Mouse (Mus musculus): ENCODE results near the gene Efnb3. TPM values are rescaled to one million over a fixed set of nuclear protein-coding genes. Genes with fewer than 3 reads are reported as not detected.
A peak's percentile ranks its signal among the peaks of the same experiment; 100 is the strongest.

Efnb3 gene
- polyA plus RNA-seq, 1 experiment = 0.36 TPM

DNA sequence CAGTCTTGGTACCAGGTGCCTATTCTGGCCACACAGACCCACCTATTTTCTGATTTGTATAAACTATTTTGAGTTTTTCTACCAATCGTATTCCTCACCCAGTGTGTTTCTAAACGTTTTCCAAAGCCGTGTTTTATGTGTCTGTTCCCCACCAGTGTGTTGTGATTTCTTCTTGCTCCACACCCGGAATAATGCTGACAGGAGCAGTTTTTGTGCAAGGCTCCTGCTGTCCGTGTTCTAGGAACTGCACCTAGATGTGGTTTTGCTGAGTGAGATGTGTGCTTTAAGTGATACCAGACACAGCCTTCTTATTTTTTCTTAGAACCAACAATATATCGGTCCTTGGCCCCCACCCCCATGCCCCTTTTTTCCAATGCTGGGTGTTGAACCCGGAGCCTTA, 24.0 kb upstream of the Efnb3 start:
- H3ac ChIP-seq (ENCODE audit: control insufficient read depth, insufficient read length) = no peak overlapping the region
- no peaks in the 10 kb centered on the region for H3K27me3 ChIP-seq (ENCODE audit: control insufficient read depth, insufficient read depth, insufficient read length)
- H3K36me3 ChIP-seq (ENCODE audit: control insufficient read depth, insufficient read depth) = peaks cover 5% of the 10 kb centered on the region
- TF ChIP-seq E2F4 (IDR thresholded peaks at IDR 0.05; ENCODE audit: insufficient read depth) (no peak), CEBPB (IDR thresholded peaks at IDR 0.05; ENCODE audit: insufficient read depth, poor library complexity, severe bottlenecking) (no peak), TCF12 (IDR thresholded peaks at IDR 0.05; ENCODE audit: insufficient read depth, poor library complexity, severe bottlenecking) (no peak), MYOG (IDR thresholded peaks at IDR 0.05; ENCODE audit: control insufficient read depth in 1 of 3, insufficient read depth in 1 of 3, insufficient read length in 2 of 3, low read depth in 2 of 3) (no peak), TCF3 (IDR thresholded peaks at IDR 0.05; ENCODE audit: insufficient read length, low read depth) (no peak)
- H3K4me2 ChIP-seq (ENCODE audit: low read depth) = no peak overlapping the region
- H3K4me3 ChIP-seq = no peak overlapping the region
- H3K79me2 ChIP-seq (ENCODE audit: control insufficient read depth, insufficient read depth) = peaks cover 60% of the 10 kb centered on the region

DNA sequence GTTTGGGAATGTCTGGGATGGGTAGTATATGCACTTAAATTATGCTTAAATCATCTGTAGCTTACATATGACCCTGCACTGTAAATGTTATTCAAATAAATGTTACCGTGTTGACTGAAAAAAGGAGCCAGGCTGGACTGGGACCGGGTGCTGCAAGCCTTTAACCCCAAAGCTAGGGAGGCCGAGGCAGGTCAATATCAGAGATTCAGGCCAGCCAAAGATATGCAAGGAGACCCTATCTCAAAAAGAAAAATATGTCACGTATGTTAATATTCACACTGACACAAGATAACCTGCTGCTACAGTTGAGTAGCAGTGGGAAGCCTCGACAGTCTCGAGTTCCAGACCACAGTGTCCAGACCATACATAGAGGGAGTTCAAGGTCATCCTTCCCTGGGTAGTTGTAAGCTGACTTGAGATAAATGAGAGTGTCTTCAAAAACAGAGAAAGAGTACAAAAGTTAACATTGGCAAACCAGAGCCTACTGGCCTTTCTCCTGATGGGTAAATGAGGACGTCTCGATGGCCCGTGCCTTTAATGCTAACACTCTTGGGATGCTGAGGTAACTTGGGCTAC, 22.3 kb upstream of the Efnb3 start:
- Histone ChIP-seq H3ac (ENCODE audit: control insufficient read depth, insufficient read length) (no peak overlapping the region), H3K4me3 (peak overlapping the region; percentile 99), H3K36me3 (ENCODE audit: control insufficient read depth, insufficient read depth) (no peaks in the 10 kb centered on the region), H3K79me2 (ENCODE audit: control insufficient read depth, insufficient read depth) (peaks cover 75% of the 10 kb centered on the region), H3K4me2 (ENCODE audit: low read depth) (peak overlapping the region; percentile 94), H3K27me3 (ENCODE audit: control insufficient read depth, insufficient read depth, insufficient read length) (no peaks in the 10 kb centered on the region)
- no peak for TF ChIP-seq CEBPB (IDR thresholded peaks at IDR 0.05; ENCODE audit: insufficient read depth, poor library complexity, severe bottlenecking)
- no peak for TF ChIP-seq REST (IDR thresholded peaks at IDR 0.05; ENCODE audit: insufficient read depth, insufficient read length)
- no peak for TF ChIP-seq MAX (IDR thresholded peaks at IDR 0.05; ENCODE audit: low read depth)
- no peak for TF ChIP-seq MYOD1 (IDR thresholded peaks at IDR 0.05; ENCODE audit: control insufficient read depth in 1 of 3, insufficient read length in 2 of 3, low read depth in 2 of 3)
- TF ChIP-seq TCF3 (IDR thresholded peaks at IDR 0.05; ENCODE audit: insufficient read length, low read depth) = no peak
- TF ChIP-seq E2F4 (IDR thresholded peaks at IDR 0.05; ENCODE audit: insufficient read depth) = no peak
- no peak for TF ChIP-seq TCF12 (IDR thresholded peaks at IDR 0.05; ENCODE audit: insufficient read depth, poor library complexity, severe bottlenecking)
- TF ChIP-seq MYOG (IDR thresholded peaks at IDR 0.05; ENCODE audit: control insufficient read depth in 1 of 3, insufficient read depth in 1 of 3, insufficient read length in 2 of 3, low read depth in 2 of 3) = no peak
- TF ChIP-seq POLR2AphosphoS2 (IDR thresholded peaks at IDR 0.05; ENCODE audit: insufficient read length, low read depth) = no peak
- TF ChIP-seq POLR2A (IDR thresholded peaks at IDR 0.05; ENCODE audit: insufficient read length, low read depth) = no peak
- TF ChIP-seq USF1 (IDR thresholded peaks at IDR 0.05; ENCODE audit: low read depth) = no peak
- TF ChIP-seq SRF (IDR thresholded peaks at IDR 0.05; ENCODE audit: control insufficient read depth, insufficient read length, low read depth) = no peak

DNA sequence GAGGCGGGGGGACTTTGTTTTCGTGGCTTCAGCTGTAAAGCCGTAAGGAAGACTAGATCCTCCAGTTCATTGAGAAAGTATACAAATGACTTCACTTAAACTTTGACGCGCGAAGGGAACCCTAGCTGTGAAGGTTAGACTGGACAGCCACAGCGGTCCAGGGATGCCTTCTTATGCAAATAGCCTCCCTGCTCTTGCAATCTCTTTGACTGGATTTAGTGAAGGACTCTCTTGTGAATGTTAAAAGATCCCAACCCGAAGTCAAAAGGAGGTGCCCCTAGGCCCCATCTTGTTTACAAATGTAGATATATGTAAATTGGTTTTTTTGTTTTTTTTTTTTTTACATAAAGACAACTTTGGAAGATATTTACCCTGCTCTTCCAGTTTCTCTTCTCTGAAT, 21.8 kb upstream of the Efnb3 start:
- H3K27me3 ChIP-seq (ENCODE audit: control insufficient read depth, insufficient read depth, insufficient read length) = no peaks in the 10 kb centered on the region
- H3K79me2 ChIP-seq (ENCODE audit: control insufficient read depth, insufficient read depth) = peaks cover 80% of the 10 kb centered on the region
- TF ChIP-seq MAX (IDR thresholded peaks at IDR 0.05; ENCODE audit: low read depth) (no peak), MYOG (IDR thresholded peaks at IDR 0.05; ENCODE audit: control insufficient read depth in 1 of 3, insufficient read depth in 1 of 3, insufficient read length in 2 of 3, low read depth in 2 of 3) (no peak), USF1 (IDR thresholded peaks at IDR 0.05; ENCODE audit: low read depth) (no peak), REST (IDR thresholded peaks at IDR 0.05; ENCODE audit: insufficient read depth, insufficient read length) (no peak), CEBPB (IDR thresholded peaks at IDR 0.05; ENCODE audit: insufficient read depth, poor library complexity, severe bottlenecking) (no peak), MYOD1 (IDR thresholded peaks at IDR 0.05; ENCODE audit: control insufficient read depth in 1 of 3, insufficient read length in 2 of 3, low read depth in 2 of 3) (no peak), TCF3 (IDR thresholded peaks at IDR 0.05; ENCODE audit: insufficient read length, low read depth) (no peak), POLR2AphosphoS2 (IDR thresholded peaks at IDR 0.05; ENCODE audit: insufficient read length, low read depth) (no peak), E2F4 (IDR thresholded peaks at IDR 0.05; ENCODE audit: insufficient read depth) (no peak), TCF12 (IDR thresholded peaks at IDR 0.05; ENCODE audit: insufficient read depth, poor library complexity, severe bottlenecking) (no peak), POLR2A (IDR thresholded peaks at IDR 0.05; ENCODE audit: insufficient read length, low read depth) (no peak), SRF (IDR thresholded peaks at IDR 0.05; ENCODE audit: control insufficient read depth, insufficient read length, low read depth) (no peak)
- no peak overlapping the region for H3ac ChIP-seq (ENCODE audit: control insufficient read depth, insufficient read length)
- H3K36me3 ChIP-seq (ENCODE audit: control insufficient read depth, insufficient read depth) = no peaks in the 10 kb centered on the region
- peak overlapping the region; percentile 94 for H3K4me2 ChIP-seq (ENCODE audit: low read depth)
- peak overlapping the region; percentile 99 for H3K4me3 ChIP-seq

DNA sequence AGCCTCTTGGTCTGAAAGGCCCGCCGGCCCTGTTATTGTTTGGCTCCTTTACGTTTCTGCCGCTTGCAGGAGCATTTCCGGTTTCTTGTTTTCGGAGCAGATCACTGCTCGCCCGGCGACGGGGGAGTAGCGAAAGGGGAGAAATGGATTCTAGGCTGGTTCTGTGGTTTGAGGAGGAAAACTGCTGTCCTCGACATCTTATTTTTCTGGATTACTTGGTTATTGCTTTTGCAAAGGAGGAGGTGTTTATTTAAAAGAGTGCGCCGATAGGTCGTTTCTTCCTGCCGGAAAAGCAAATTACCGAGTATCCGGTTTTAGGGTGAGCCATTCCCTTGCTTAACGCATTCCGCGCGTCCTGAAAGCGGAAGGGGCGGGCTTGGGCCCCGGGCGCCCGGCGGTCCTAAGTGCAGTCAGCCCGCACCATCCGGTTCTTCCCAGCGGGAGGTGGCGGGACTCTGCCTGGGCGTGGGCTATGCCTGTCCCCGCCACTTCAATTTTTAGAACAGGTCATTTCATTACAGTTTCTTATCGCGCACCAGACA, 21.2 kb upstream of the Efnb3 start:
- Histone ChIP-seq H3K27me3 (ENCODE audit: control insufficient read depth, insufficient read depth, insufficient read length) (no peaks in the 10 kb centered on the region), H3K79me2 (ENCODE audit: control insufficient read depth, insufficient read depth) (peaks cover 83% of the 10 kb centered on the region), H3ac (ENCODE audit: control insufficient read depth, insufficient read length) (peak overlapping the region; percentile 79), H3K4me3 (peak overlapping the region; percentile 99), H3K4me2 (ENCODE audit: low read depth) (peak overlapping the region; percentile 94), H3K36me3 (ENCODE audit: control insufficient read depth, insufficient read depth) (no peaks in the 10 kb centered on the region)
- TF ChIP-seq E2F4 (IDR thresholded peaks at IDR 0.05; ENCODE audit: insufficient read depth) (peak; percentile 36), MYOD1 (IDR thresholded peaks at IDR 0.05; ENCODE audit: control insufficient read depth in 1 of 3, insufficient read length in 2 of 3, low read depth in 2 of 3) (no peak), POLR2A (IDR thresholded peaks at IDR 0.05; ENCODE audit: insufficient read length, low read depth) (peak; percentile 68), USF1 (IDR thresholded peaks at IDR 0.05; ENCODE audit: low read depth) (no peak), CEBPB (IDR thresholded peaks at IDR 0.05; ENCODE audit: insufficient read depth, poor library complexity, severe bottlenecking) (0 out of 2 replicates have a peak, but pooled peaks have one; percentile 10), TCF12 (IDR thresholded peaks at IDR 0.05; ENCODE audit: insufficient read depth, poor library complexity, severe bottlenecking) (no peak), POLR2AphosphoS2 (IDR thresholded peaks at IDR 0.05; ENCODE audit: insufficient read length, low read depth) (peak; percentile 40), TCF3 (IDR thresholded peaks at IDR 0.05; ENCODE audit: insufficient read length, low read depth) (no peak), REST (IDR thresholded peaks at IDR 0.05; ENCODE audit: insufficient read depth, insufficient read length) (no peak), MAX (IDR thresholded peaks at IDR 0.05; ENCODE audit: low read depth) (no peak), MYOG (IDR thresholded peaks at IDR 0.05; ENCODE audit: control insufficient read depth in 1 of 3, insufficient read depth in 1 of 3, insufficient read length in 2 of 3, low read depth in 2 of 3) (peak in 1 of 3 experiments; percentile 20), SRF (IDR thresholded peaks at IDR 0.05; ENCODE audit: control insufficient read depth, insufficient read length, low read depth) (no peak)

Data from myocyte (in vitro differentiated cells).